Mouse (Mus musculus) CH12.LX (cell line): Measurements from ENCODE around the gene Susd3. TPM values are rescaled to one million over a fixed set of nuclear protein-coding genes. Genes with fewer than 3 reads are reported as not detected.

Experiments
- DNase-seq: peaks from one replicate; pipeline ENCODE4 v3.0.0-alpha.2; 2013; ENCODE audit errors: extremely low read depth
- H3K27ac ChIP-seq: 2 replicates; pipeline ENCODE4 v1.5.1; 2012; ENCODE audit warnings: low read depth, mild to moderate bottlenecking, control low read depth, moderate library complexity; ENCODE audit not compliant: insufficient read depth
- H3K27me3 ChIP-seq: replicated peaks from 2 replicates; pipeline ENCODE3; 2012; ENCODE audit warnings: inconsistent platforms
- H3K36me3 ChIP-seq, 2 experiments: replicated peaks in 1 of 2; 2 replicates each; pipeline versions ENCODE3 to v1.6.1; 2012; ENCODE audit warnings: inconsistent platforms in 1 of 2, low read length in 1 of 2, mild to moderate bottlenecking in 1 of 2, mixed read lengths in 1 of 2, moderate library complexity in 1 of 2; ENCODE audit not compliant: control insufficient read depth in 1 of 2, insufficient read depth in 1 of 2
- H3K4me1 ChIP-seq, 2 experiments: 2 replicates each; pipeline ENCODE4 v1.6.1; 2012; ENCODE audit warnings: inconsistent platforms in 1 of 2, moderate library complexity in 1 of 2; ENCODE audit not compliant: insufficient read depth in 2 of 2, control insufficient read depth in 1 of 2
- H3K4me2 ChIP-seq: 2 replicates; pipeline ENCODE4 v1.6.1; 2012; ENCODE audit warnings: low read depth, mild to moderate bottlenecking, control low read depth; ENCODE audit not compliant: poor library complexity, insufficient read depth, severe bottlenecking
- H3K4me3 ChIP-seq, 3 experiments: fragments of 150-350 bp in 1 of 3; sonication (generic) in 1 of 3; replicated peaks in 1 of 3; 2 replicates each; pipeline versions ENCODE3 to v1.5.1; 2011 to 2012; ENCODE audit warnings: low read depth in 2 of 3, low read length in 2 of 3, mild to moderate bottlenecking in 2 of 3, moderate library complexity in 2 of 3, control low read depth in 1 of 3, improper control_type of control experiment in 1 of 3, inconsistent platforms in 1 of 3, mixed read lengths in 1 of 3; ENCODE audit not compliant: poor library complexity in 1 of 3
- H3K79me2 ChIP-seq: replicated peaks from 2 replicates; pipeline ENCODE4 v1.6.1; 2012; ENCODE audit warnings: mild to moderate bottlenecking, moderate library complexity; ENCODE audit not compliant: control insufficient read depth, poor library complexity, insufficient read depth, severe bottlenecking; ENCODE audit errors: extremely low read depth
- H3K9ac ChIP-seq: 2 replicates; pipeline ENCODE4 v1.6.1; 2012; ENCODE audit warnings: low read depth, mild to moderate bottlenecking, control low read depth, moderate library complexity; ENCODE audit not compliant: insufficient read depth
- H3K9me3 ChIP-seq: replicated peaks from 2 replicates; pipeline ENCODE3; 2012; ENCODE audit warnings: low read length, inconsistent platforms, mixed read lengths
- CHD1 ChIP-seq: IDR thresholded peaks from 2 replicates; pipeline ENCODE4 v1.6.1; 2012; ENCODE audit warnings: low read depth, low read length, improper control_type of control experiment, inconsistent platforms
- CTCF ChIP-seq, 2 experiments: IDR thresholded peaks in 1 of 2; conservative IDR thresholded peaks in 1 of 2; 2 replicates each; pipeline ENCODE4 v1.5.1; 2011 to 2012; ENCODE audit warnings: low read depth in 2 of 2, low read length in 2 of 2, improper control_type of control experiment in 1 of 2, inconsistent platforms in 1 of 2, mild to moderate bottlenecking in 1 of 2, moderate library complexity in 1 of 2
- E2F4 ChIP-seq: IDR thresholded peaks from 2 replicates; pipeline ENCODE4 v1.6.1; 2011; ENCODE audit warnings: low read depth, low read length, improper control_type of control experiment; ENCODE audit not compliant: insufficient replicate concordance
- ELF1 ChIP-seq: IDR thresholded peaks from 2 replicates; pipeline ENCODE4 v1.6.1; 2014; ENCODE audit warnings: low read depth, mild to moderate bottlenecking, inconsistent platforms, low read length, improper control_type of control experiment
- GABPA ChIP-seq: IDR thresholded peaks from 2 replicates; pipeline ENCODE4 v1.6.1; 2012; ENCODE audit warnings: low read depth, low read length, improper control_type of control experiment, inconsistent platforms; ENCODE audit not compliant: insufficient replicate concordance
- JUND ChIP-seq: conservative IDR thresholded peaks from 2 replicates; pipeline ENCODE4 v1.6.1; 2011; ENCODE audit warnings: low read depth, low read length, improper control_type of control experiment
- KAT2A ChIP-seq: IDR thresholded peaks from 2 replicates; pipeline ENCODE4 v1.6.1; 2012; ENCODE audit warnings: low read length, improper control_type of control experiment, inconsistent platforms; ENCODE audit not compliant: insufficient replicate concordance
- MAX ChIP-seq: IDR thresholded peaks from 2 replicates; pipeline ENCODE4 v1.6.1; 2011; ENCODE audit warnings: low read length, improper control_type of control experiment
- MAZ ChIP-seq: IDR thresholded peaks from 2 replicates; pipeline ENCODE4 v1.6.1; 2012; ENCODE audit warnings: low read depth, mild to moderate bottlenecking, inconsistent platforms, low read length, improper control_type of control experiment, moderate library complexity
- USF1 ChIP-seq: IDR thresholded peaks from 2 replicates; pipeline ENCODE4 v1.6.1; 2014; ENCODE audit warnings: low read depth, mild to moderate bottlenecking, inconsistent platforms, low read length, improper control_type of control experiment
- ZNF384 ChIP-seq: IDR thresholded peaks from 2 replicates; pipeline ENCODE4 v1.6.1; 2012; ENCODE audit warnings: low read depth, low read length, improper control_type of control experiment, inconsistent platforms
- dilution Hi-C: fragments of 300-500 bp; cut with MboI; formaldehyde crosslinking; loops from 2 replicates; pipeline ENCODE4 v1.14.3; 2020; ENCODE audit warnings: low sequenced_read_pairs; ENCODE audit not compliant: extremely low pct_unique_long_range_greater_than_20kb, extremely low pct_ligation_motif_present
- in situ Hi-C: fragments of 300-500 bp; cut with MboI; formaldehyde crosslinking; loops from 3 replicates; pipeline ENCODE4 v1.14.3; 2019; ENCODE audit warnings: low sequenced_read_pairs, low pct_ligation_motif_present, low pct_unique_long_range_greater_than_20kb, mixed read lengths
- polyA plus RNA-seq: library from polyadenylated mRNA; unstranded; fragments of >175 nt; gene quantifications from 2 replicates; pipeline ENCODE4 v1.2.1, GENCODE M21; 2012; ENCODE audit warnings: low read depth; ENCODE audit not compliant: insufficient read length
- total RNA-seq, 2 experiments: library from RNA; depleted of rRNA; stranded (reverse); fragments of 300-350 nt in 1 of 2; fragments of >200 nt in 1 of 2; gene quantifications; 2 replicates each; pipeline ENCODE4 v1.2.3; 2012 to 2014

Gene Susd3
- total and polyA plus RNA-seq, 3 experiments: 6.0 to 19.0 (median 12.0) TPM

DNA sequence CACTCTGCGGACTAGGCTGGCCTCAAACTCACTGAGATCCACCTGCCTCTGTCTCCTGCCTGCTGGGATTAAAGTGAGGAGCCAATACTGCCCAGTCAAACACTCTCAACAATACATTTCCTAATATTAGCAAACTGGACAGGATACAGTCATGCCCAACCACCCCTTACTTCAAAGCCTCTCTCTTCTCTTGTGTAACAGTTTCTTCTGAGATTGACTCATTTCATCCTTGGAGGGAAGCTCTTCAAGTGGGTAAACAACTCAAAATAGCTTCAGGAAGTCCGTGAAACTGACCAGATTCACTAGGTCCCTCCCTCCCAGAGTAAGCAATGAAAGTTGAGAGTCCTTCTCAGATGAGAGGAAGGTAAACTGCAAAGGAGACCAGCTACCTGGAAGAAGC is 3.6 kb upstream of the Susd3 start (continued):
- TF ChIP-seq E2F4 (no peak), KAT2A (no peak), ELF1 (0 out of 2 replicates have a peak, but pooled peaks have one; percentile 24), GABPA (no peak)

DNA sequence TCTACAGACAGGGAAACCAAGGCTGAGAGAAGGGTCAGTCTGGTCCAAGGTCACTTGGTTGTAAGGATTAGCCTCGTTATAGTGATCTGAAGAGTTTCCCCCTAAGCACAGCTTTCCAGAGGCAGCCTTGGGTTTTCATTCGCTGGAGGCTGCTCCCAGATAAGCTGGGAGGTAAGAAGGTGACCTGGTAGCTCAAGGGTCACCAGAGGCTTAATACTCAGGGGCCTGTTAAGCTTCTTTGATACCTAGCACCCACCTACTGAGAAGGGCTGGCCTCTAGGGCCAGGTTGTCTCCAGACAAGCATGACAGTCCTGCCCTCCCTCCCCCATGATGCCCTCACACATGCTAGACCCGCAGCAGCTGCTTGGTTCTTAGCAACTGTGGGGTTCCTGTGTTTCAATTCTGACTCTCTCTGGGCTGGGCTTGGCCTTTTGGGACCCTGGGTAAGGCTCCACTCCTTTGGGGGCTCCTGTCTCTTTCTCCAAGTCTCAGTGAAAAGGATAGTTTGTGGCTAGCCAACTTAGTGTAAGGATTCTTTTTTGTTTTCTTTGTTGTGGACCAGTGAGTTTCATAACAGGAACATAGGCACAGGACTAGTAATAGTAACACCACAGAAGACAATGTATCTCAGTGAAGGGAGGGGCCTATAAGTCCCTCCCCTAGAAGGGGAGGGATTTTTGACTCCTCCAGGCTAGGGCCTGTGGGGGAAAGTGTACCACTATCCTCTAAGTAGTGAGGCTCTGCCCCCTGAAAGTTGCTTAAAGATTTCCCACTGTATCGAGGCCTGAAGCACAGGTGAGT is 2.4 kb upstream of the Susd3 start:
- dilution Hi-C loops (no loop called here), in situ Hi-C loops (no loop called here)
- Histone ChIP-seq H3K4me2 (no peak overlapping the region), H3K9me3 (peaks cover 15% of the 10 kb centered on the region), H3K9ac (no peak overlapping the region), H3K27ac (0 out of 2 replicates have a peak overlapping the region, but pooled peaks have one; percentile 9), H3K79me2 (no peaks in the 10 kb centered on the region), H3K27me3 (no peaks in the 10 kb centered on the region), H3K4me1 (peaks cover 31 to 45% of the 10 kb centered on the region in 2 experiments), H3K36me3 (no peaks in the 10 kb centered on the region), H3K4me3 (no peak overlapping the region)
- no peak for TF ChIP-seq USF1
- TF ChIP-seq CTCF (conservative IDR thresholded peaks at IDR 0.05 in 1 of 2, IDR thresholded peaks at IDR 0.05 in 1 of 2; ENCODE audit: low read depth in 2 of 2, low read length in 2 of 2): no peak
- TF ChIP-seq MAX: peak; percentile 22; the same call in 1 of the 2 replicates
- peak; percentile 58 for DNase-seq

DNA sequence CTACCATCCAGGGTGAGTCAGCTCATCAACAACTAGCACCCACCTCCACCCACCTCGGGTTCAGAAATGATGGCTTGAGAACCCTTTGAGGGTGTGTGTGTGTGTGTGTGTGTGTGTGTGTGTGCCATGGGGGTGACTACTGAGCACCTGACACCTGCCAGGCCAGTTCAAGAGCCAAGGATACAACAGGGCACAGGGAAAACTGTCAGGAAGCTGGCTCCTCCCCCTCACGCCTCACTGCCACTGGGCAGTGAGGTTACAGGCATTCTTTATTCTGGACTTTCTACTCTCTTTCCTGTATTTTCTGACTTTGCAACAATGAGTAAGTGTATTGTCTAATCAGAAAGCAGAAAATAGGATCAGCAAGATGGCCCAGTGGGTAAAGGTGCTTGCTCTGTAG is 1.1 kb upstream of the Susd3 start:
- in situ Hi-C loops: no loop called here
- Histone ChIP-seq H3K9ac (no peak overlapping the region), H3K36me3 (no peaks in the 10 kb centered on the region), H3K9me3 (peaks cover 15% of the 10 kb centered on the region), H3K27me3 (no peaks in the 10 kb centered on the region), H3K27ac (no peak overlapping the region), H3K4me3 (no peak overlapping the region), H3K79me2 (no peaks in the 10 kb centered on the region), H3K4me2 (no peak overlapping the region), H3K4me1 (peaks cover 31 to 49% of the 10 kb centered on the region in 2 experiments)
- TF ChIP-seq MAZ (no peak), CHD1 (no peak), JUND (no peak), ZNF384 (no peak)
- DNase-seq: no peak
- dilution Hi-C loops: no loop called here
